Mouse (Mus musculus): Measurements from ENCODE around the gene Wnt11. TPM values are rescaled to one million over a fixed set of nuclear protein-coding genes. Genes with fewer than 3 reads are reported as not detected.

Gene Wnt11
- total RNA-seq, 2 experiments from 2014 or later: not detected

GRCm38 (mm10) chr7:98862994-98863393, 28.1 kb downstream of the Wnt11 start:
- no peak for ATAC-seq (replicated peaks; ENCODE audit: poor library complexity)

- no peak for ATAC-seq (replicated peaks; ENCODE audit: poor library complexity)
Measured at GRCm38 (mm10) chr7:98863969-98864718, 29.2 kb downstream of the Wnt11 start.

- no peak for ATAC-seq (replicated peaks; ENCODE audit: poor library complexity)
Measured at GRCm38 (mm10) chr7:98867053-98867793, 32.3 kb downstream of the Wnt11 start.

GRCm38 (mm10) chr7:98867794-98868150, 32.9 kb downstream of the Wnt11 start:
- no peak for ATAC-seq (replicated peaks; ENCODE audit: poor library complexity)

- peak; percentile 89 for ATAC-seq (replicated peaks; ENCODE audit: poor library complexity)
Measured at GRCm38 (mm10) chr7:98869070-98869469, 34.2 kb downstream of the Wnt11 start.

- no peak for ATAC-seq (replicated peaks; ENCODE audit: poor library complexity)
Measured at GRCm38 (mm10) chr7:98870791-98871190, 35.9 kb downstream of the Wnt11 start.

- ATAC-seq (replicated peaks; ENCODE audit: poor library complexity): no peak
Measured at GRCm38 (mm10) chr7:98871882-98872281, 37.0 kb downstream of the Wnt11 start.

GRCm38 (mm10) chr7:98873316-98873715, 38.4 kb downstream of the Wnt11 start:
- no peak for ATAC-seq (replicated peaks; ENCODE audit: poor library complexity)

- no peak for ATAC-seq (replicated peaks; ENCODE audit: poor library complexity)
Measured at GRCm38 (mm10) chr7:98874411-98874951, 39.6 kb downstream of the Wnt11 start.

GRCm38 (mm10) chr7:98875390-98875990, 40.6 kb downstream of the Wnt11 start:
- no peak for ATAC-seq (replicated peaks; ENCODE audit: poor library complexity)

- no peak for ATAC-seq (replicated peaks; ENCODE audit: poor library complexity)
Measured at GRCm38 (mm10) chr7:98876119-98876518, 41.2 kb downstream of the Wnt11 start.

GRCm38 (mm10) chr7:98879176-98879575, 44.3 kb downstream of the Wnt11 start:
- no peak for ATAC-seq (replicated peaks; ENCODE audit: poor library complexity)

GRCm38 (mm10) chr7:98881887-98882286, 47.0 kb downstream of the Wnt11 start:
- ATAC-seq (replicated peaks; ENCODE audit: poor library complexity): no peak

- no peak for ATAC-seq (replicated peaks; ENCODE audit: poor library complexity)
Measured at GRCm38 (mm10) chr7:98887811-98888261, 52.9 kb downstream of the Wnt11 start.

- no peak for ATAC-seq (replicated peaks; ENCODE audit: poor library complexity)
Measured at GRCm38 (mm10) chr7:98888810-98889209, 53.9 kb downstream of the Wnt11 start.

GRCm38 (mm10) chr7:98889211-98889610, 54.3 kb downstream of the Wnt11 start:
- ATAC-seq (replicated peaks; ENCODE audit: poor library complexity): no peak

- peak; percentile 35; the same call in 1 of the 2 replicates for ATAC-seq (replicated peaks; ENCODE audit: poor library complexity)
Measured at GRCm38 (mm10) chr7:98893144-98893543, 58.2 kb downstream of the Wnt11 start.

- no peak for ATAC-seq (replicated peaks; ENCODE audit: poor library complexity)
Measured at GRCm38 (mm10) chr7:98894305-98894704, 59.4 kb downstream of the Wnt11 start.

- ATAC-seq (replicated peaks; ENCODE audit: poor library complexity): peak; percentile 40; the same call in 1 of the 2 replicates
Measured at GRCm38 (mm10) chr7:98894768-98895167, 59.9 kb downstream of the Wnt11 start.

GRCm38 (mm10) chr7:98895501-98896095, 60.7 kb downstream of the Wnt11 start:
- ATAC-seq (replicated peaks; ENCODE audit: poor library complexity): no peak

- no peak for ATAC-seq (replicated peaks; ENCODE audit: poor library complexity)
Measured at GRCm38 (mm10) chr7:98897323-98897722, 62.4 kb downstream of the Wnt11 start.

All from megakaryocyte progenitor cell, adult 5-6 weeks (primary cell).